In genomic region chr5:21947610-21948381, GRCm38 (mm10) we compare ENCODE assay signal across 11 mouse cellular contexts.
DNase-seq lines count a peak whose midpoint lies in the region; ATAC-seq lines count a peak whose summit lies in the region.
"Had no signal": no experiment of that assay in that cellular context is flagged by ENCODE, and none has a peak within 500 bp of the region (broad histone marks: within the 10 kb centered on the region; RNA-seq: fewer than 3 reads in every experiment).

No protein-coding gene starts in this region.

- H3K9ac ChIP-seq in kidney, embryonic 15.5 days: no peak overlapping the region
- H3K9ac ChIP-seq in neural tube, embryonic 12.5 days: no peak overlapping the region
- H3K9ac ChIP-seq: intestine, embryonic 15.5 days had no signal

- H3K27ac ChIP-seq in kidney, embryonic 15.5 days: no peak overlapping the region
- H3K27ac ChIP-seq in neural tube, embryonic 12.5 days: no peak overlapping the region
- H3K27ac ChIP-seq: intestine, embryonic 15.5 days had no signal

- DNase-seq in cerebellum, postnatal 10 days: peak; percentile 52 to 72
- peak; percentile 29 for DNase-seq in kidney, adult 11 months
- DNase-seq in neural tube, embryonic 10.5 days (ENCODE audit: extremely low spot score, low spot score): no peak
- no peak for DNase-seq in lung, adult 18-20 months
- no peak for DNase-seq in thymus, postnatal 10 days (ENCODE audit: low spot score in 2 of 2)
- DNase-seq: adrenal gland, adult 8-10 months; lung, adult 2 months had no signal

- 79% methylated on average over 9 of the region's 9 CpGs for WGBS in kidney, embryonic 15.5 days
- WGBS in neural tube, embryonic 12.5 days: 58% methylated on average over 9 of the region's 9 CpGs

- H3K36me3 ChIP-seq in kidney, embryonic 15.5 days: no peaks in the 10 kb centered on the region
- H3K36me3 ChIP-seq in neural tube, embryonic 12.5 days: no peaks in the 10 kb centered on the region
- H3K36me3 ChIP-seq: intestine, embryonic 15.5 days had no signal

- H3K9me3 ChIP-seq in kidney, embryonic 15.5 days (replicated peaks): no peaks in the 10 kb centered on the region
- no peaks in the 10 kb centered on the region for H3K9me3 ChIP-seq in neural tube, embryonic 12.5 days
- H3K9me3 ChIP-seq: intestine, embryonic 15.5 days had no signal

- no peaks in the 10 kb centered on the region for H3K27me3 ChIP-seq in kidney, embryonic 15.5 days
- H3K27me3 ChIP-seq in neural tube, embryonic 12.5 days (replicated peaks): no peaks in the 10 kb centered on the region
- H3K27me3 ChIP-seq: intestine, embryonic 15.5 days had no signal

- H3K4me3 ChIP-seq in kidney, embryonic 15.5 days (replicated peaks): no peak overlapping the region
- H3K4me3 ChIP-seq in neural tube, embryonic 12.5 days: no peak overlapping the region
- H3K4me3 ChIP-seq: intestine, embryonic 15.5 days had no signal

- ATAC-seq in cerebellum, adult (ENCODE audit: insufficient number of reproducible peaks, low FRiP score, low TSS enrichment): no peak
- ATAC-seq in kidney, embryonic 15.5 days (replicated peaks; ENCODE audit: low FRiP score): no peak
- ATAC-seq in neural tube, embryonic 12.5 days (ENCODE audit: low FRiP score, low read depth): peak; percentile 76
- ATAC-seq: intestine, embryonic 15.5 days had no signal

- H3K4me1 ChIP-seq in kidney, embryonic 15.5 days: no peaks in the 10 kb centered on the region
- H3K4me1 ChIP-seq in neural tube, embryonic 12.5 days: no peaks in the 10 kb centered on the region
- H3K4me1 ChIP-seq: intestine, embryonic 15.5 days had no signal

- H3K4me2 ChIP-seq in kidney, embryonic 15.5 days: no peak overlapping the region
- no peak overlapping the region for H3K4me2 ChIP-seq in neural tube, embryonic 12.5 days (replicated peaks)
- H3K4me2 ChIP-seq: intestine, embryonic 15.5 days had no signal

Comparison
In these comparisons a context has a peak if more than half of its experiments do, and no peak if none do; other contexts are left out.
1. DNase-seq: peak in cerebellum, postnatal 10 days (2 of 2) and kidney, adult 11 months (single experiment); none in neural tube, embryonic 10.5 days (single experiment), lung, adult 18-20 months (0 of 2) and thymus, postnatal 10 days (0 of 2).